Mouse (Mus musculus): ENCODE measurements around the gene Taf1c. TPM values are rescaled to one million over a fixed set of nuclear protein-coding genes. Genes with fewer than 3 reads are reported as not detected.

Taf1c gene
- polyA plus RNA-seq (2012; rRNA removed), result 19.2 and 21.5 TPM in 2 replicates

DNA sequence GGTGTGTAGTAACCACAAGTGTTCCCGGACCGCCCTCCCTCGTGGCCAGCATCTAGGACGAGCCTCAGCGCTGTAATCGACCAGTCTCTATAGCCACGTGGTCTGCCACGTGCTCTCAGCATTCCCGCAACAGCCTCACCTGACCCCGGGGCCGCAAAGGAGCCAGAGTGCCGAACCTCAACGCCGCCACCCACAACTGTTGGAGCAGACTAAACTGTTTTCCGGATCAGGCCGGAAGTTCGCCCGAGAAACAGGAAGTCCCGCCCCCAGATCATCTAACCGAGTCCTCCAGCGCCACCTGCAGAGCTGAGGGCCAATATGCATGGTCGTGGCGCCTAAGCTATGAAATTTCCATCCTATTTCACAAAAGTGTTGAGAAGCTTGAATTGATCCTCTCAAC is at the start of gene Taf1c:
Gene Taf1c (minus strand): TSS at position 227 of the 400 bp plus-strand sequence.
- peak; percentile 76 for DNase-seq (ENCODE audit: low read depth, low spot score)
- WGBS, result under 1% methylated on average over 23 of the region's 23 CpGs

DNA sequence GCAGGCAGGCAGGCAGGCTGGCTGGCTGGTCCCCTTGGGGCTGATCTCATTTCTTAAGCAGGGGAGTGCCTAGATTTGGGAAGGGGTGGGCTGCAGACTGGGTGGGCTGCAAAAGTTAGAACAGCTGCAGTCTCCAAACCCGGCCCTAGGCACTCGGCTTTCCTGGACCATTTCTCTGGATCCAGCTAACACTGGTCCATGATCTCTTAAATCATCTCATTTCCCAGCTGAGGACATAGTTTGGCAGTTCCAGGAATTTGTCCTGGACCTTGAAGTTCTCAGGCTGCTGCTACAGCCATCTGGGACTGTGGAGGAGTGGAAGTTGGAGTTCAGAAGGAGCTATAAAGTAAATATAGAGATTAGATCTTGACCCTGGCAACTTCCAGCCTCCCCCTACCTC is 46.3 kb upstream of the Taf1c start:
- no peak for DNase-seq (ENCODE audit: low read depth, low spot score)
- WGBS, result 48% methylated on average over 2 of the region's 2 CpGs

DNA sequence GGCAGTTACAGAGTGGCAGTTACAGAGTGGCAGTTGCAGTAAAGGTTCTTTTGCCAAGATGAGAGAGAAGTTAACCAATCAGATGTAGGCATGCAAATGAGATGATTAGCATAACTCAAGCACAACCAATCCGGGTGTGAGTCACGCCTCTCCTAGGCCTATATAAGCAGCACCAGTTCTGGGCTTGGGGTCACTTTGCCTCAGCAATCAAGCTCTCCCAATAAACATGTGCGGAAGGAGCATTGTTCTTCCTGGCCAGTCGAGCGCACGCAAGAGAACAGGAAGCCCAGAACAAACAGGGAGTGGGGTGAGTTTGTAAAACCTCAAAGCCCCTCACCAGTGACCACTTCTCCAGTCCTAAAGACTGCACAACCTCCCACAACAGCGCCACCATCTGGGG is 41.8 kb upstream of the Taf1c start:
- WGBS, result 84% methylated on average over 7 of the region's 7 CpGs
- DNase-seq (ENCODE audit: low read depth, low spot score), result no peak

DNA sequence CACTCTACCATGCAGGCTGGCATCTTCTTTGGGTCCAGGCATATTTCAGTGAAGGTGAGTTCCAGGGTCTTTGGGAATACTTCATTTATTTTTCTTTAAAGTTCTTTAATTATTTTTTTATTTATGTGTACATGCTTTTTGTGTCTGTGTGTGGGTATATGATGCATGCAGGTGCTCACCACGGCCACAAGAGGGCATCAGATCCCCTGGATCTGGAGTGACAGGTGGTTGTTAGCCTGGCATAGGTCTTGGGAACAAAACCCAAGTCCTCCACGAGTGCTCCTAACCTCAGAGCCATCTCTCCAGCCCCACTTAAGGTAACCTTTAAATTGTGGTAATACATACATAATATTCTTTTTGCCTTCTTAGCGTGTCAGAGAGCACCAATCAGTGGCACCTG is 41.2 kb upstream of the Taf1c start:
- DNase-seq (ENCODE audit: low read depth, low spot score), result no peak
- 61% methylated on average over 3 of the region's 3 CpGs for WGBS

DNA sequence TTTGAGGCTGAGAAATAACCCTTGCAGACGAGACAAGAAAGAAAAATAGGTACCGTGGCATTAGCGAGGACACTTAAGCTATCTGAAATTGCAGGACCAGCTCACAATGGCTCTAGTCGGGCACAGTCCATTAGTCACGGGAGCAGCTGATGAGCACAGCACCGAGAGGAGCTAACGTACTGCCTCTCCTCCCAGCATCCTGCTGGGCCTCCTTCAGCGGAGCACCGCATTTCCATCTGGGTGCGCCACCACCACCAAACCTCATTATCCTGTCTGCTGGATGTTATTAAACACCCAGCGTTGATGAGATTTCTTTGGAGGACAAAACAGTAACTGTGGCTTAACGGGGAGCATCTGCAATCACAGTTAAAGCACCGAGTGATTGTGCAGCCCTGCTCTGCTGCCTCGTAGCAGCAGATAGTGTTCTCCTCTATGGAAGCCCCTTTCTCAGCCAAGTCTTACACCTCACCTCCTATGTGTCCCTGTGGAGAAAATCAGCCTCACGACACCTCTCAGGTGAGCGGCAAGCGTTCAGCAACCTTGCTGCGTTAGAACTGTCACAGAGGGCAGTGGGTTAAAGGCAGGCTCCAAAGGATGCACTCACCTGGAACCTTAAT is 40.1 kb upstream of the Taf1c start:
- DNase-seq (ENCODE audit: low read depth, low spot score), result no peak
- 77% methylated on average over 18 of the region's 18 CpGs for WGBS

DNA sequence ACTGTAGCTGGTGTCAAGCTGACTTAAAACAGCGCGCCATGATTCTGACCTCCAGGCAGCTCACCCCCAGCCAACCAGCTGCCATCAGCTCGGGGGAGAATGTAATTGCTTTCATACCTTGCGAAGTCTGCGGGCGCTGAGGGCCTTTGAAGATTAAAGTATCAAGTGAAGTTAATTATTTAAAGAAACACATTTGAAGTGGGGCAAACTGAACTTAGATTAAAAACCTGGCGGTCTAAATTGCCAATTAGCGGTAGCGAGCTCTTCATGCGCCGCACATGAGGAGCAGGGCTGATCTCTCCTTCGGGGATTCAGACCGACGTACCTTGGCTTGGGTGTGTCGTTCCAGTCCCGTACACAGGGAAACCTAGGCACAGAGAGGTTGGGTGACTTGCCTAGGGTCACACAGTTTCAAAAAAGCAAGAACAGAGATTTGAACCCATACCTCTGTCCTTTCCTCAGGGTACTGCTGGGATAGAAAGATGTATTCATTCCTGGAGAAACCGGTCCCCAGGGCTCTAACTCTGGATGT is 39.5 kb upstream of the Taf1c start:
- DNase-seq (ENCODE audit: low read depth, low spot score), result no peak
- 68% methylated on average over 17 of the region's 17 CpGs for WGBS

DNA sequence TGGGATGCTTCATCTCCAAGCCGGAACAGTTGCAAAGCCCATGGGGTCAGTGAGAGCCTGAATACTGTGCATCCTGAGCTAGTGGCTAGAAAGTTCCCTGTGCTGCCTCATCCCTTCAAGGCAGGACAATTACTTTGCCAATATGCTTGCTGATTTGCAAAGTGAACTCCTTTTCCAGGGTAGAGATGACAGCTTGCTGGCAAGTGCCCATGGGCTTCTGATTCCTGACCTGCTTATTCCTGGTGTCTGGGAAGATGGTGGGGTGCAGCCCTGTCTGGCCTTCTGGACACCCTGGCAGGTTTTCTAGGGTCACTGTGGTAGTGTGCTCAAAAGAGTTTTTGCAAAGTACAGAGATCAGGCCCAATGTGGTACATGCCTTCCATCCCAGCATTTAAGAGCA is 37.9 kb upstream of the Taf1c start:
- 95% methylated on average over 1 of the region's 1 CpGs for WGBS
- no peak for DNase-seq (ENCODE audit: low read depth, low spot score)

DNA sequence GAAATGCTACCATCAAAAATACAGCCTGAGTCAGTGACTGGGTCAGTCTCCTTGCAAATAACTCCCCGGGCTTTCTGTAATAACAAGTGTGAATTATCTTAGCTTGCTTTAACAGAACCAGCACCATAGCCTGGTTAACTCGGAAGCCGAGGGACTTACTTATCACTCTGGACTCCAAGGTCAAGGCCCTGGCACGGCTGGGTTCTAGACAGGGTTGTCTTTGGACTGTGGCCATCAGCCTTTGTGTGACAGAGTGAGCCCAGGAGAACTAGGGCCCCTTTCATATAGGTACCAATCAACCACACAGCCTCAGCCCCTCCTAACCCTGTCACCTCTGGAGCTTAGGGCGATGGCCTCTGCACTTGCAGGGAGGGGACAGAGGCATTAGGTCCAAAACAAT is 36.0 kb upstream of the Taf1c start:
- 34% methylated on average over 5 of the region's 5 CpGs for WGBS
- DNase-seq (ENCODE audit: low read depth, low spot score), result no peak

DNA sequence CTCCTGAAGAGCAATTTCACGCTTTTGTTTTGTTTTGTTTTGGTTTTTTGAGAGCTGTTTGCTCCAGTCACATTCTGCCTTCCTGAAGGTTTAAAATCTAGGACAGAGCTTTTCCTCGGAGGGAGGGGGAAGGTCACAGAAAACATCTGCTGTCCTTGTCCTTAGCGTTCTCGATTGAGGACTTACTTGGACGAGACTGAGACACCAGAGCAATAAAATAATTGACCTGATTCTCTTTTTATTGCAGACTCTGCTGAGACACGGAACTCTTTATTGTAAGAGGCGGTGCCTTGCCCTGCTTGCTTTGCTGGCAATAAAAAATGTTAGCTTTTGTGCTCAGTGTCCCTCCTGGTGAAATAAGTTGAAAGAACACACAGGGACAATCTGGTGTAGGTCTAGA is 34.8 kb upstream of the Taf1c start:
- 8% methylated on average over 7 of the region's 7 CpGs for WGBS
- DNase-seq (ENCODE audit: low read depth, low spot score), result peak; percentile 73

DNA sequence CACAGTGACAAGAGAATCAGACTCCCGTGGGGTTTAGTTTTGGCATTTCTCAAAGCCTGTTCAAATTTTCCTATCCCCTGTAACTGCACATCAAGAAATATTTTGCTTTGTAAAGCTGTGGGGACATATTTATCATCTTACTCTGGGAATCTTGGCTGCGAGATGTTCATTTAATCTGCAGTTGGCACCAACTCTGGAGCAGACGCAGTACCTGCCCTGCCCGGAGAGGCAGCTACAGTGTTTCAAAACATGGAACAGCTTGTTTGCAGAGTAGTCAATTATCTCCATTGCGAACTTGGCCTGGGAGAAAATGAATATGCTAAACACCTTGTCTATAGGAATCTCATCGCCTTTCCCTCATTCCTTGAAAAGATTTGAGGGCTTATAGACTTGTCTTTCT is 33.2 kb upstream of the Taf1c start:
- WGBS, result 53% methylated on average over 6 of the region's 6 CpGs

DNA sequence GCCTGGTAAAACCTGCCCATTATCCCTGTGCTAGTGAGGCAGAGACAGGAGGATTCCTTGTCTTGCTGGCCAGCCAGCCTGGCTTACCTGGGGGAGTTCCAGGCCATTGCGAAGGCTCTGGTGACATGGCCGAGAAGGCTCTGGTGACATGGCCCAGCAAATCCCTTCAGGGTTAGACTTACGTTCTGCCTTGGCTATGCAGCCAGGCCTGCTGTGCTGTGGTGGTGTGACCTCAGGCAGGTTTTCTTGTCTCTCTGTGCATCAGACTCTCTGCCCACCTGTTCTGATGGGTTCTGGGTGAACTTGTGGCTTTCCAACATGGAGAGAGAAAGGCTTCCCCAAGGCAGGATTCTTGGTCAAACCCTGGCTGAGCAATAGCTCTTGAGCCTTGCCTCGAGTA is 32.4 kb upstream of the Taf1c start:
- 91% methylated on average over 4 of the region's 4 CpGs for WGBS
- DNase-seq (ENCODE audit: low read depth, low spot score), result no peak

More for the DNA sequence above, 33.2 kb upstream of the Taf1c start:
- no peak for DNase-seq (ENCODE audit: low read depth, low spot score)

DNA sequence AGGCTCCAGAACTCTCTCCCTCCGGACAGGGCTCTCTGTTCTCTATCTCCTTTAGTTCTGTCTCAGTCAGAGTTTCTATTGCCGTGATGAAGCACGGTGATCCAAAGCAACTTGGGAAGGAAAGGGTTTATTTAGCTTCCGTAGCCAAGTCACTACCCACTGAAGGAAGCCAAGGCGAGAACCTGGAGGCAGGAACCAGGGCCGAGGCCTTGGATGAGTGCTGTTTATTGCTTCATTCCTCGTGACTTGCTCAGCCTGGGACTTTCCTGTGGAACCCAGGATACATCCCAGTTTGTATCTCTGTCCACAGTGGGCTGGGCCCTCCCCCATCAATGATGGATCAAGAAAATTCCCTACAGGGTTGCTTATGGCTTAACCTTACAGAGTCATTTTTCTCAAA is 31.7 kb upstream of the Taf1c start:
- DNase-seq (ENCODE audit: low read depth, low spot score), result no peak
- WGBS, result 56% methylated on average over 7 of the region's 7 CpGs

DNA sequence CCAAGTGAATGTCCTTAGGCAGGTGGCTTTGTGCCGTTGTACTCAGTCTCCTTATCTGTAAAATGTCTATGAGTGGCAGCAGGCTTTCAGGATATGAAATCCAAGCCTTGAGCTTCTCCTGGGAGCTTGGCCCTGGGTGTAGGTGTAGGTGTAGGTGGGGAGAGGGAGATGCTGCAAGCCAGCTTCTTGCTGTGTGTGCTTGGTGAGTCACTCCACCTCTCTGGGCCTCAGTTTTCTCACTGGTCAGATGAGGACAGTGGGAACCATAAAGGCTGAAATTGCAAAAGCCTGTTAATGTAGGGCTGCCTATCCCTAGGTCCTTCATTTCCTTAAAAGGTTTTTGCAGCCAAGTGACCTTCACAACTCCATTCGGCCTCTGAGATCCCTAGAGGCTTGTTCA is 30.9 kb upstream of the Taf1c start:
- WGBS, result 61% methylated on average over 2 of the region's 2 CpGs
- no peak for DNase-seq (ENCODE audit: low read depth, low spot score)

DNA sequence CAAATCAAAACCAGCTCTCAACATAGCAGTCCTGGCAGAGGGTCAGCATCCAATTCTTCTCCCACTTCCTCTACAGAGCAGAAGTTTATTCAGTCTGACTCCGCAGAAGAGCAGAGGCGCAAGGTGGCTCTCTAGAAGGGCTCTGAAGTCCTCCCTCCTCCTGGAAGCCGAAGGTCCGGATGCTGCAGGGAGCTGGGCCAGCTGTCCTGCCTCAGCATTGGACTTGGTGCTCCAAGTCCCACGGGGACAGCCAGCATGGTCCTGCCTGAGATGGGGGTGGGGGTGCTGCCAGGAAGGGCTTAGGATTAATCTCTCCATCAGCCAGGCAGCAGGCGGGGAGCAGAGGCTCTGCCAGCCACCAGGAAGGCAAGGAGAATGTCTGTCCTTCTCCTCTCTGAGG is 30.4 kb upstream of the Taf1c start, which contains the start of gene Kcng4:
Gene Kcng4 (minus strand): TSS at position 303 of the 400 bp plus-strand sequence.
- WGBS, result 54% methylated on average over 6 of the region's 6 CpGs
- DNase-seq (ENCODE audit: low read depth, low spot score), result no peak

DNA sequence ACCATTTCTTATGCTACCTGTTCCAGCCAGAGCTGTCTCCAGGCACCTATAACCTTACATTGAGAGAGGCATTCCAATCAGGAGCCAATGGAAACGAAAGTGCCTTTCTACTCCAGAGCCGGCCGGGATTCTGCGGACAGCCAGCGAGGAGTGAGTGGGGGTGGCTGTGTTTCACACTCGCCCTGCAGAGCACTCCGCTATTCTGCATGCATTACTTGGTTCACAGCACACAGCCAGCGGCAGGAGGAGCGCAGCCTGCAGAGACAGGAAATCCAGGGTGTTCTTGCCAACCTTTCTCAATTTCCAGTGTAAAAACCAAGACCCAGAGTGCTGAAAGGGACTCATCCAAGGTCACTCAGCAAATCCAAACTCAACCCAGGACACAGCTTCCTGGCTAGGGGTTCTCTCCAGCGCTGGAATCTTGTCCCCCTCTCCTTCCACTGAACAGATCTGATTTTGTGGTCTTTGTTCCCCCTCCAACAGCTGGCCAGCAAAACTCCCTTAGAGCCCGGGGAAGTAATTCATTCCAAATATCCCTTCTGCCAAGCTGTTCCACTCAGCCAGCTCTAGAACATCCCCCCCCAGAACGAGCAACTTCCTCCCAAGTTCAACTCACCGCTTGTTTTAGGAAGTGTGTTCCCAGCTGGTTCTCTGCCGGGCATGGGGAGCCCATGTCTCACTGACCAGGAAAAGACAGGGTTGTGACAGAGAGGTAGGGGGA is 29.8 kb upstream of the Taf1c start:
- no peak for DNase-seq (ENCODE audit: low read depth, low spot score)
- WGBS, result 63% methylated on average over 14 of the region's 14 CpGs

DNA sequence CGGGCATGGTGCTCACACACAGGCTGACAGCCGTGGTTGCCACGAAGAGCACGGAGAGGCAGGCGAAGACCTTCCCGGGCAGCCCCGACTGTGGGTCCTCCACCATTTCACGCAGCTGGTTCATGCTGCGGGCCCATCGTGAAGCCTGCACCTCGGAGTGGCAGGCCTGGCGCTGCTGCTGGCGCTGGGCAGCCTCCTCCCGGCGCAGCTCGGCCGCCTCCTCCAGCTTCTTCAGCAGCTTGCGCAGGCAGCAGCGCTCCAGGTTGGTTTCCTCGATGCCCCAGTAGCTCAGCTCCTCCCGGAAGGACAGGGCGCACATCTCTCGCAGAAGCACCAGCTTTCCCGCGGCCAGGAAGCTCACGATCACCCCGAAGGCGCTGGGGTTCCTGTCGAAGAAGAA is 27.9 kb upstream of the Taf1c start:
- no peak for DNase-seq (ENCODE audit: low read depth, low spot score)
- whole genome bisulfite sequencing, result 70% methylated on average over 29 of the region's 29 CpGs

DNA sequence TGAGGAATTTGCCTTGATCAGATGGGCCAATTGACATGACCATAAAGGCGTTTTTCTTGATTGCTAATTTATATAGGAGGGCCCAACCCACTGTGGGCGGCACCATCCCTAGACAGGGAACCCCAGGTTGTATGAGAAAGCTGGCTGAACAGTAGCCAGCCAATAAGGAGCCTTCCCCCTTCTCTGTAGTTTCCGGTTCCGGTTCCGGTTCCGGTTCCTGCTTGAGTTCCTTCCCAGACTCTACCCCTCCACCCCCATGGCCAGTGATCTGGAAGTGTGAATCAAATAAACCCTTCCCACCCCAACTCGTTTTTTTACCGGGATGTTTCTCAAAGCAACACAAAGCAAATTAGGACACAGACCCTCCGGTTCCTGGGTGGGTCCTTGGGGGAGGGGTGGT is 27.2 kb upstream of the Taf1c start:
- WGBS, result 74% methylated on average over 9 of the region's 9 CpGs

DNA sequence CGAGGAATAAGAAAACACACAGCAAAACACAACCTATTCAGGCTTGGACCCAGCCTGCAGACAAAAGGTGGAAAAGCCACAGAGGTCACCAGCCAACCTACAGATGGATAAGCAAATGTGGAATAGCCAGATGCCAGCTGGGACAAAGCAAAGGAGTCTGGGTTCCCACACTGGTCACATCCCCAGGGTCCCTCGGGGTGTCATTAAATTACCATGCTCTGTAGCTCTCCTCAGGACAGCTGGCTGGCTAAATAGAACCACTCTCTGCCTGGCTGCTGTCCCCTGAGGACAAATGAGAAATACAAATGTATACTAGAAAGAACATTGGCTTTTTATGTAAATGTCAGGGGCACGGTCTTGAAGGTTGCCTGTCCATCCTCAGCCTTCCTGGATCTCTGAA is 25.8 kb upstream of the Taf1c start:
- no peak for DNase-seq (ENCODE audit: low read depth, low spot score)
- 60% methylated on average over 3 of the region's 3 CpGs for WGBS

More for the DNA sequence above, 27.2 kb upstream of the Taf1c start:
- no peak for DNase-seq (ENCODE audit: low read depth, low spot score)

DNA sequence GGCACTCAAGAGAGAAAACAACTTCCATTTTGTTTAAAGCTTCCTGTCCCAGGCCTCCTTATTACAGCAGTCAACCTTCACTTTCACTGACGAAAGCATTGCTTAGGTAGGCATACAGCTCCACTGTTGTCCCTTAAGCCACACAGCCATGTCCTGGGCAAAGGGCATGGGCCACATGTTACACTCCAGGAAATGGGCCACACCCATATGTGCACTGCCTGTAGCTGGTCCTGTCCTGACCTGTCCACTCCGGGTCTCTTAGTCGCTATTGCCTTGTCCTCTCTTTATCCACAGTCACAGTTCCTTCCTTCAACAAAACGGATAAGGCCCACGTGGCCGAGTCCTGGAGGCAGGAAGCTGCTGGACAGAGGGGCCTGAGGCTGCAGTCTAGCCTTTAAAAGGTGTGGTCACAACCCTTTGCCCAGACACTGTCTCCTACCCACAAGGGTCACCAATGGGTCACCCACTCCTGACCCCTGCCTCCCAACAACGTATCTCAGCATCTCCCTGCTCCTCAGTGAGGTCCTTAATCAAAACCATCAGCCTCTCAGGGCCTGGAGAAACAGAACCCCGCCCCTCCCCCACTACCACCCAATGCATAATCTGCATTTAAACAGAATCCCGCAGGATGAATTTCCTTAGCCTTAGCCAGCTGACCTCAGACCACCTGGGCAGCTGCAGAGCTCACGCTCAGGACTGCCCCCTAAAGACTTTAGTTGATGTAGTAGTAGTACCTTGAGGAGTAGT is 22.8 kb upstream of the Taf1c start:
- 55% methylated on average over 10 of the region's 10 CpGs for WGBS
- peak; percentile 45 for DNase-seq (ENCODE audit: low read depth, low spot score)

DNA sequence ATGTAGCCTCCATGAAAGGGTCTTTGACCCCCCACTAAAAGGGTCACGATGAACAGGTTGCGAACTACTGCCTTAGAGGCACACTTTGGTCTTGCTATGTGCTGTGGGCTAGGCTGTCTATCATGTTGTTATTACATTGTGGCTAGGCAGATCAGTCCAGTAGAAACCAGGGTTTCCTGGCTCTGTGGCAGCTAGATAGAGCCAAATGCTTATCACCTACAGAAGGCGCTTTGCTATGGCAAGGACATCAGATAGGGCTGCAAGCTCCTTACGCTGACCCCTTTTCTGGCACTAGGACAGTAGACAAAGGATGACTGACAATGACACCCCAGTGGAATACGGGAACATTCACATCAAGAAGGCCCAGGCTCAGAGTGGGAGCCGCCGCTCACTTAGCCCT is 22.2 kb upstream of the Taf1c start:
- DNase-seq (ENCODE audit: low read depth, low spot score), result no peak
- WGBS, result 95% methylated on average over 7 of the region's 7 CpGs

DNA sequence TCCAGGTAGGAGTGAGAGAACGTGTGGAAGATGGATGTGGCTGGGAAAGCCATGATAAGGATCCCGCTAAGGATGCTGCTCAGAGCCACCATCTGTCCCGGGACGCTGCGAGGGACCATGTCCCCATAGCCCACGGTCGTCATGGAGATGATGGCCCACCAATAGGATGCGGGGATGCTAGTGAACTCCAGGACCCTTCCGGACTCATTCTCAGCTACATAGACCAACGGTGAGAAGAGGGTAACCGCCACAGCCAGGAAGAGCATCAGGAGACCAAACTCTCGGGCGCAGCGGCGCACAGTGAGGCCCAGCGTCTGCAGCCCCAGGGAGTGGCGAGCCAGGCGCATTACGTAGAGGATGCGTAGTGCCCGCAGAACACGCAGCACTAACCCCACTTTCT is 20.8 kb upstream of the Taf1c start:
- WGBS, result 90% methylated on average over 22 of the region's 22 CpGs

More for the DNA sequence above, 20.8 kb upstream of the Taf1c start:
- no peak for DNase-seq (ENCODE audit: low read depth, low spot score)
